Mouse (Mus musculus): ENCODE measurements around the gene Gpatch1. TPM values are rescaled to one million over a fixed set of nuclear protein-coding genes. Genes with fewer than 3 reads are reported as not detected.
"Not testable (repeated sequence)": the region's sequence is repeated elsewhere in the genome, so short reads cannot be mapped to it uniquely, and the experiment has no call there.

Gpatch1 gene
- polyA plus RNA-seq, 1 experiment: 12.7 TPM

DNA sequence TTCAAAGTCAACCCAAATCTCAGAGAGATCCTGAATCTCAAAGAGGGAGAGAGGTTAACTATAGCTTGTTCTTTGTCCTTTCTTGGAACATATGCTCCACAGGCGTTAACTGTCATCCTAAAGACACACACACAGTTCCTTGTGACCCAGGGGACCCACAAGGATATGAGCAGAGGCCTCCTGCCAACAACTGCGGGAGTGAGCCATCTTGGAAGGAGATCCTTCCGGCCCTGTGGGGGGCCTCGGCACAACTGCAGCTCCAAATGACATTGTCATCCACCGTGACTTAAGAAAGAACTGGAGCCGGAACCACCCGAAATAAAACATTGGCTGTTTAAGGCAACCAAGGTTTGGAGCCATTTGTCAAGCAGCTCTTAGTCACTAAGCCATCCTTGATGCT lies 59.9 kb downstream of the Gpatch1 start:
- H3K36me3 ChIP-seq (ENCODE audit: control insufficient read depth, insufficient read depth, low read length, poor library complexity, severe bottlenecking): no peaks in the 10 kb centered on the region
- H3K9ac ChIP-seq (ENCODE audit: low read depth, poor library complexity, severe bottlenecking): no peak overlapping the region
- no peaks in the 10 kb centered on the region for H3K4me1 ChIP-seq (ENCODE audit: control insufficient read depth, insufficient read depth, low read length)
- no peak for TF ChIP-seq EP300 (IDR thresholded peaks at IDR 0.05; ENCODE audit: insufficient read depth, low read depth, low read length)
- no peak for TF ChIP-seq POLR2A (IDR thresholded peaks at IDR 0.05; ENCODE audit: insufficient read depth, low read length)
- TF ChIP-seq CTCF (IDR thresholded peaks at IDR 0.05; ENCODE audit: low read depth, low read length): no peak
- no peaks in the 10 kb centered on the region for H3K27me3 ChIP-seq (ENCODE audit: control insufficient read depth, insufficient read depth, low read length, poor library complexity, severe bottlenecking)
- no peak overlapping the region for H3K4me3 ChIP-seq (ENCODE audit: low read depth, low read length)
- H3K9me3 ChIP-seq (replicated peaks; ENCODE audit: control insufficient read depth, insufficient read depth, low read length, poor library complexity, severe bottlenecking): no peaks in the 10 kb centered on the region
- H3K27ac ChIP-seq (ENCODE audit: insufficient read depth, low read length): no peak overlapping the region

DNA sequence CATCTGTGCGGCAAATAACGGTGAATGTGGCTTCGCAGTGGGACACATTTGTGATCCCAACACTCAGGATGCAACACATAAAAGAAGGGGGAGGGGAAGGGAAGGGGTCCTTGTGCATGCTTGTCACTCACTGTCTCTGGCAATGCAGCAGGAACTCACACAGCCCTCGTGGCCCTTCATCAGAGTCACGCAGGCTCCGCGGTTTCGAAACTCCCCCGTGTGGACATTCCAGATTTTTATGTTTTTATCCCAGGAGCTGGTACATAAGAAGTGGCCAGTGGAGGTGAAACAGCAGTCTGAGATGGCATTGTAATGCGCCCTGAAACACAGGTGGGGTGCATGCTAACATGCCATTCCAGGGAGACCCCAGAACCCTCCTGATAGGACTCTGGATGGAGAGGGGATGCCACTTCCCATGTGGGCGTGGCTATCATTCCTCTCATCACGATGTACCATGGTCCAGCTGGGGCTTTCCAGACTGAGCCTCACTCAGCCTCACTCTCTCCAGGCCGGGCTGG lies 66.1 kb downstream of the Gpatch1 start:
- no peaks in the 10 kb centered on the region for H3K36me3 ChIP-seq (ENCODE audit: control insufficient read depth, insufficient read depth, low read length, poor library complexity, severe bottlenecking)
- no peak overlapping the region for H3K9ac ChIP-seq (ENCODE audit: low read depth, poor library complexity, severe bottlenecking)
- no peaks in the 10 kb centered on the region for H3K27me3 ChIP-seq (ENCODE audit: control insufficient read depth, insufficient read depth, low read length, poor library complexity, severe bottlenecking)
- H3K9me3 ChIP-seq (replicated peaks; ENCODE audit: control insufficient read depth, insufficient read depth, low read length, poor library complexity, severe bottlenecking): no peaks in the 10 kb centered on the region
- TF ChIP-seq CTCF (IDR thresholded peaks at IDR 0.05; ENCODE audit: low read depth, low read length): no peak
- no peak for TF ChIP-seq POLR2A (IDR thresholded peaks at IDR 0.05; ENCODE audit: insufficient read depth, low read length)
- TF ChIP-seq EP300 (IDR thresholded peaks at IDR 0.05; ENCODE audit: insufficient read depth, low read depth, low read length): no peak
- H3K4me3 ChIP-seq (ENCODE audit: low read depth, low read length): peak overlapping the region; percentile 32
- no peaks in the 10 kb centered on the region for H3K4me1 ChIP-seq (ENCODE audit: control insufficient read depth, insufficient read depth, low read length)
- no peak overlapping the region for H3K27ac ChIP-seq (ENCODE audit: insufficient read depth, low read length)

DNA sequence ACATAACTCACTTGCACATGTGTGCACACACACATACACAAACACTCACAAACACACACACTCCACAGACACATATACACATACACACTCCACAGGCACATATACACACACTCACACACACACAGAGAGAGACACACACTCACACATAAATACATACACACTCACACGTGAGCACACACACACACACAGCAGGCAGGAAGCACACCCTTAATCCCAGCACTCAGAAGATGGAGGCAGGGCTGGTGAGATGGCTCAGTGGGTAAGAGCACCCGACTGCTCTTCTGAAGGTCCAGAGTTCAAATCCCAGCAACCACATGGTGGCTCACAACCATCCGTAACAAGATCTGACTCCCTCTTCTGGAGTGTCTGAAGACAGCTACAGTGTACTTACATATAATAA lies 80.3 kb downstream of the Gpatch1 start:
- not testable (repeated sequence) for H3K4me1 ChIP-seq (ENCODE audit: control insufficient read depth, insufficient read depth, low read length); H3K27ac ChIP-seq (ENCODE audit: insufficient read depth, low read length); H3K9me3 ChIP-seq (replicated peaks; ENCODE audit: control insufficient read depth, insufficient read depth, low read length, poor library complexity, severe bottlenecking); H3K36me3 ChIP-seq (ENCODE audit: control insufficient read depth, insufficient read depth, low read length, poor library complexity, severe bottlenecking); H3K4me3 ChIP-seq (ENCODE audit: low read depth, low read length); H3K27me3 ChIP-seq (ENCODE audit: control insufficient read depth, insufficient read depth, low read length, poor library complexity, severe bottlenecking); H3K9ac ChIP-seq (ENCODE audit: low read depth, poor library complexity, severe bottlenecking)

DNA sequence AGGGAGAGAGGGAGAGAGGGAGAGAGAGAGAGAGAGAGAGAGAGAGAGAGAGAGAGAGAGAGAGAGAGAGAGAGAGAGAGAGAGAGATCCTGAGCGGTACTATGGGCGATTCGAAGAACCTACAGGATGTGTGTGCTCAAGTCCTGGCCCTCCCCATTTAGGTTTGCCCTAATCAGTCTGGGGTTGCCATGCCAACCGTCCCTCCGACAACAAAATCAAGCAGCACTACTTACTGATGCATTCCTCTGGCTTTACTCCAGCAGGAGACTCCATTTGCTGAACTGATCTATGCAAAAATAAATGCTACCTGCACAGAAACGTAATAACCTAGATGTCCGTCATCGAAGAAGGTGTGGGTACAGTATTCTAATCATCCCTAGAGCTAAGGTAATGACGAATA lies 82.9 kb downstream of the Gpatch1 start:
- Histone ChIP-seq H3K36me3 (ENCODE audit: control insufficient read depth, insufficient read depth, low read length, poor library complexity, severe bottlenecking) (no peaks in the 10 kb centered on the region), H3K27ac (ENCODE audit: insufficient read depth, low read length) (no peak overlapping the region)
- no peak for TF ChIP-seq POLR2A (IDR thresholded peaks at IDR 0.05; ENCODE audit: insufficient read depth, low read length)
- no peak for TF ChIP-seq EP300 (IDR thresholded peaks at IDR 0.05; ENCODE audit: insufficient read depth, low read depth, low read length)
- no peak for TF ChIP-seq CTCF (IDR thresholded peaks at IDR 0.05; ENCODE audit: low read depth, low read length)

DNA sequence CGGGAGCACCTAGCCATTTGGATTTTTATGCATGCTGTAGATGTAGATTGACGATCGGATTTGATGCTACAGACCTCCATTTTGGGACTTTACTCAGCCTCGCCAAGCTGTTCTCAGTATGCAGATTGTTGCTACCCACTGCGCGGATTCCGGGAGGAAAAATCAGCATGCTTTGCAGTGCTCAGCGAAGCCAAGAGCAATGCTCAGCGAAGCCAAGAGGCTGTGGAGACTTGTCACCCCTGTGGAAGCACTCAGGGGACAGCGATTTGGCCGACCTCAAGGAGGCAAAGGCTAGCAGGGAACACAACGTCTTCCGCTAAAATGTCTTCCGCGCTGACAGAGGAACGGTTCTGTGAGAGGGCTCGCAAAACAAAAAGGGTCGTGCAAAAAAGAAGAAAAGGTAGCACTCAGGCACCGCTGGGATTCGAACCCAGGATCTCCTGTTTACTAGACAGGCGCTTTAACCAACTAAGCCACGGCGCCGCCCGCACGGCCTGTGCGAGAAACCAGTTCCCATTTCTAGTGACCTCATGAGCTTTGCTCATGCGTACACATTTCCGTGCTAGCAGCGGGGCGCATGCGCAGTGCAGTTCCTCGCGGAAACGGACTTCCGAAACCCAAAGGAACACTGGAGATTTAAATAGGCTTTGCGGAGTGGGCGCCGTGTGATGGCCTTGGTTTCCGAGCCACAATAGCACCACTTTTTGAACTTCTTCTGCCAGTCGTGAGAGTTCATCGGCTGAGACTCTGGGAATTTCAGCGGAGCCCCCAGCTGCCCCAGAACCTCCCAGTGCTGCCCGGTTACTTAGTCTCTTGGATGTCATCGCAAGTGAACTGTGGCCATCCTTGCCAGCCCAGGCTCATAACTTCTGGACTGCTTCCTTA lies 83.6 kb downstream of the Gpatch1 start:
- Histone ChIP-seq H3K27me3 (ENCODE audit: control insufficient read depth, insufficient read depth, low read length, poor library complexity, severe bottlenecking) (no peaks in the 10 kb centered on the region), H3K4me3 (ENCODE audit: low read depth, low read length) (peak overlapping the region; percentile 74), H3K4me1 (ENCODE audit: control insufficient read depth, insufficient read depth, low read length) (no peaks in the 10 kb centered on the region), H3K9me3 (replicated peaks; ENCODE audit: control insufficient read depth, insufficient read depth, low read length, poor library complexity, severe bottlenecking) (no peaks in the 10 kb centered on the region), H3K9ac (ENCODE audit: low read depth, poor library complexity, severe bottlenecking) (peak overlapping the region; percentile 60), H3K27ac (ENCODE audit: insufficient read depth, low read length) (peak overlapping the region; percentile 52), H3K36me3 (ENCODE audit: control insufficient read depth, insufficient read depth, low read length, poor library complexity, severe bottlenecking) (no peaks in the 10 kb centered on the region)
- no peak for TF ChIP-seq POLR2A (IDR thresholded peaks at IDR 0.05; ENCODE audit: insufficient read depth, low read length)
- no peak for TF ChIP-seq CTCF (IDR thresholded peaks at IDR 0.05; ENCODE audit: low read depth, low read length)
- no peak for TF ChIP-seq EP300 (IDR thresholded peaks at IDR 0.05; ENCODE audit: insufficient read depth, low read depth, low read length)

More for the DNA sequence above, 82.9 kb downstream of the Gpatch1 start:
- H3K27me3 ChIP-seq (ENCODE audit: control insufficient read depth, insufficient read depth, low read length, poor library complexity, severe bottlenecking): no peaks in the 10 kb centered on the region
- peak overlapping the region; percentile 65 for H3K4me3 ChIP-seq (ENCODE audit: low read depth, low read length)
- H3K9me3 ChIP-seq (replicated peaks; ENCODE audit: control insufficient read depth, insufficient read depth, low read length, poor library complexity, severe bottlenecking): no peaks in the 10 kb centered on the region
- H3K4me1 ChIP-seq (ENCODE audit: control insufficient read depth, insufficient read depth, low read length): no peaks in the 10 kb centered on the region
- peak overlapping the region; percentile 49 for H3K9ac ChIP-seq (ENCODE audit: low read depth, poor library complexity, severe bottlenecking)

DNA sequence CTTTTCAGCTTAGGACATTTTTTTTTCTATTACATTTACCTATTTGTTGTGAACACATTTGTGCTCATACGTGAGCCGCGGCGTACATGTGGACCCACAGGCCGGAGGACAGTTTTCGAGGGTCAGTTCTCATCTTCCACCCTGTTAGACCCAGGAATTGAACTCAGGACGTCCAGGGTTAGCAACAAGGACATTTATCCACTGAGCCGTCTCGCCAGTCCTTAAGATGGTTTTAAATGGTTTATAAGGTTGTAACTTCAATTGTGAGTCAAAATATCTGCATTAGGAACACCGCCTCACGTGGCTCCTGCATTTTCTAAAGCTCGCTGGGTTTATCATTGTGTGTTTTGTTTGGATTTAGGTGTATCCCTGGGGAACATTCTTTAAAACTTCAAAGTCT lies 84.4 kb downstream of the Gpatch1 start:
- no peaks in the 10 kb centered on the region for H3K4me1 ChIP-seq (ENCODE audit: control insufficient read depth, insufficient read depth, low read length)
- H3K36me3 ChIP-seq (ENCODE audit: control insufficient read depth, insufficient read depth, low read length, poor library complexity, severe bottlenecking): no peaks in the 10 kb centered on the region
- peak overlapping the region; percentile 73 for H3K4me3 ChIP-seq (ENCODE audit: low read depth, low read length)
- no peaks in the 10 kb centered on the region for H3K27me3 ChIP-seq (ENCODE audit: control insufficient read depth, insufficient read depth, low read length, poor library complexity, severe bottlenecking)
- H3K27ac ChIP-seq (ENCODE audit: insufficient read depth, low read length): peak overlapping the region; percentile 52
- no peaks in the 10 kb centered on the region for H3K9me3 ChIP-seq (replicated peaks; ENCODE audit: control insufficient read depth, insufficient read depth, low read length, poor library complexity, severe bottlenecking)
- H3K9ac ChIP-seq (ENCODE audit: low read depth, poor library complexity, severe bottlenecking): peak overlapping the region; percentile 60
- TF ChIP-seq POLR2A (IDR thresholded peaks at IDR 0.05; ENCODE audit: insufficient read depth, low read length): no peak
- no peak for TF ChIP-seq EP300 (IDR thresholded peaks at IDR 0.05; ENCODE audit: insufficient read depth, low read depth, low read length)
- no peak for TF ChIP-seq CTCF (IDR thresholded peaks at IDR 0.05; ENCODE audit: low read depth, low read length)

Data from ES-Bruce4 (cell line).